In genomic region chr3:135556052-135556587, GRCm38 (mm10) we compare ENCODE assay signal across 11 mouse cellular contexts.
DNase-seq lines count a peak whose midpoint lies in the region; ATAC-seq and TF ChIP-seq lines count a peak whose summit lies in the region.
"Had no signal": no experiment of that assay in that cellular context is flagged by ENCODE, and none has a peak within 500 bp of the region (broad histone marks: within the 10 kb centered on the region; RNA-seq: fewer than 3 reads in every experiment).

No protein-coding gene starts in this region.

- no peak overlapping the region for H3K9ac ChIP-seq in lung, postnatal 0 days (replicated peaks; ENCODE audit: low read depth)
- H3K9ac ChIP-seq: liver, embryonic 12.5 days had no signal

- no peak for DNase-seq in gastrocnemius, adult 2 months
- no peak for DNase-seq in gastrocnemius, postnatal 36 days
- peak; percentile 24 for DNase-seq in lung, postnatal 0 days (ENCODE audit: low spot score)
- no peak for DNase-seq in lung, postnatal 14 days
- no peak for DNase-seq in Patski (ENCODE audit: low read depth, low spot score)
- DNase-seq in kidney, postnatal 14 days, result no peak
- no peak for DNase-seq in forebrain, embryonic 10.5 days (ENCODE audit: extremely low spot score, low spot score)
- DNase-seq: gastrocnemius, postnatal 10 days; kidney, adult 11 months had no signal

- POLR2A ChIA-PET in Patski (lab: Charles Lee), result interaction anchor here (0.6 kb wide), 1 partner anchor 132 kb away, joined by 4 read pairs; no protein-coding TSS in a partner anchor

- H3K4me3 ChIP-seq in gastrocnemius, adult 2 months, result no peak overlapping the region
- no peak overlapping the region for H3K4me3 ChIP-seq in lung, postnatal 0 days (ENCODE audit: low read depth, low read length)
- H3K4me3 ChIP-seq in myocyte, result no peak overlapping the region
- no peak overlapping the region for H3K4me3 ChIP-seq in forebrain, embryonic 10.5 days
- H3K4me3 ChIP-seq: liver, embryonic 12.5 days had no signal

- TF ChIP-seq EP300 in lung, postnatal 0 days (IDR thresholded peaks at IDR 0.05), result no peak

- no peaks in the 10 kb centered on the region for H3K9me3 ChIP-seq in lung, postnatal 0 days (ENCODE audit: low read length)
- H3K9me3 ChIP-seq in forebrain, embryonic 10.5 days, result no peaks in the 10 kb centered on the region

- no peaks in the 10 kb centered on the region for H3K4me1 ChIP-seq in lung, postnatal 0 days (ENCODE audit: insufficient read depth, low read depth, low read length)
- H3K4me1 ChIP-seq in forebrain, embryonic 10.5 days, result no peaks in the 10 kb centered on the region
- H3K4me1 ChIP-seq: liver, embryonic 12.5 days had no signal

- CTCF ChIA-PET in Patski (lab: Charles Lee), result interaction anchor here (0.8 to 2.8 kb wide), 6 partner anchors 10 to 171 kb away, joined by 3 to 10 read pairs (median 3); no protein-coding TSS in a partner anchor

- H3K79me2 ChIP-seq in myocyte (ENCODE audit: control insufficient read depth, insufficient read depth), result no peaks in the 10 kb centered on the region

- TF ChIP-seq POLR2A in myocyte (IDR thresholded peaks at IDR 0.05; ENCODE audit: insufficient read length, low read depth), result no peak

- in situ Hi-C loops in Patski (cut with MboI; ENCODE audit: low pct_unique_long_range_greater_than_20kb), result no loop called here

- ATAC-seq in lung, postnatal 0 days, result no peak
- no peak for ATAC-seq in Patski
- ATAC-seq: liver, embryonic 12.5 days had no signal

- H3K27ac ChIP-seq in gastrocnemius, adult 2 months, result peak overlapping the region; percentile 16; the same call in 1 of the 2 replicates
- no peak overlapping the region for H3K27ac ChIP-seq in lung, postnatal 0 days (ENCODE audit: low read length)
- H3K27ac ChIP-seq in forebrain, embryonic 10.5 days, result no peak overlapping the region
- H3K27ac ChIP-seq: liver, embryonic 12.5 days had no signal

- H3K4me2 ChIP-seq in lung, postnatal 0 days (replicated peaks; ENCODE audit: low read depth, low read length), result no peak overlapping the region
- peak overlapping the region; percentile 26 for H3K4me2 ChIP-seq in myocyte (ENCODE audit: low read depth)
- H3K4me2 ChIP-seq: liver, embryonic 12.5 days had no signal

- intact Hi-C loops in gastrocnemius, adult 2 months (cut with DNase I), result no loop called here
- intact Hi-C loops in gastrocnemius, postnatal 36 days (cut with DNase I), result no loop called here

- no peaks in the 10 kb centered on the region for H3K27me3 ChIP-seq in lung, postnatal 0 days (replicated peaks; ENCODE audit: insufficient read depth, low read length)
- H3K27me3 ChIP-seq in Patski (no peaks in the 10 kb centered on the region), myocyte (ENCODE audit: control insufficient read depth, insufficient read depth, insufficient read length) (no peaks in the 10 kb centered on the region)
- no peaks in the 10 kb centered on the region for H3K27me3 ChIP-seq in forebrain, embryonic 10.5 days (ENCODE audit: poor library complexity, severe bottlenecking)
- H3K27me3 ChIP-seq: liver, embryonic 12.5 days had no signal

- H3ac ChIP-seq in myocyte (ENCODE audit: control insufficient read depth, insufficient read length), result no peak overlapping the region

- peak; percentile 45 for TF ChIP-seq CTCF in gastrocnemius, adult 2 months (IDR thresholded peaks at IDR 0.05)
- peak; percentile 56 for TF ChIP-seq CTCF in lung, postnatal 0 days (IDR thresholded peaks at IDR 0.05)
- TF ChIP-seq CTCF in Patski (IDR thresholded peaks at IDR 0.05), result peak; percentile 40

- H3K36me3 ChIP-seq in lung, postnatal 0 days (ENCODE audit: insufficient read depth, low read length), result no peaks in the 10 kb centered on the region
- H3K36me3 ChIP-seq in myocyte (ENCODE audit: control insufficient read depth, insufficient read depth), result no peaks in the 10 kb centered on the region
- H3K36me3 ChIP-seq in forebrain, embryonic 10.5 days (replicated peaks), result no peaks in the 10 kb centered on the region

- 54% methylated on average over 7 of the region's 7 CpGs for WGBS in lung, postnatal 0 days
- 81% methylated on average over 7 of the region's 7 CpGs for WGBS in forebrain, embryonic 10.5 days

TF ChIP-seq in myocyte, 11 proteins besides CTCF, POLR2A, EP300 and RAD21:
- no peak for TF ChIP-seq REST (IDR thresholded peaks at IDR 0.05; ENCODE audit: insufficient read depth, insufficient read length)
- no peak for TF ChIP-seq POLR2AphosphoS2 (IDR thresholded peaks at IDR 0.05; ENCODE audit: insufficient read length, low read depth)
- TF ChIP-seq MAX (IDR thresholded peaks at IDR 0.05; ENCODE audit: low read depth), result no peak
- no peak for TF ChIP-seq TCF3 (IDR thresholded peaks at IDR 0.05; ENCODE audit: insufficient read length, low read depth)
- no peak for TF ChIP-seq MYOG (IDR thresholded peaks at IDR 0.05; ENCODE audit: control insufficient read depth in 1 of 3, insufficient read depth in 1 of 3, insufficient read length in 2 of 3, low read depth in 2 of 3)
- no peak for TF ChIP-seq CEBPB (IDR thresholded peaks at IDR 0.05; ENCODE audit: insufficient read depth, poor library complexity, severe bottlenecking)
- no peak for TF ChIP-seq TCF12 (IDR thresholded peaks at IDR 0.05; ENCODE audit: insufficient read depth, poor library complexity, severe bottlenecking)
- TF ChIP-seq E2F4 (IDR thresholded peaks at IDR 0.05; ENCODE audit: insufficient read depth), result no peak
- TF ChIP-seq USF1 (IDR thresholded peaks at IDR 0.05; ENCODE audit: low read depth), result no peak
